Mouse (Mus musculus) ovary, postnatal 36 days (tissue): ENCODE data around the gene Smim20.

Experiments used
- DNase-seq: peaks from one replicate; pipeline ENCODE4 v3.0.0; 2022; ENCODE audit warnings: low spot score, mixed read lengths

Gene Smim20

GRCm38 (mm10) chr5:53266931-53267853 lies at the start of gene Smim20:
Smim20 (plus strand) TSS chr5:53267083.
- DNase-seq, result peak; percentile 88

GRCm38 (mm10) chr5:53225434-53225833 lies 41.4 kb upstream of the Smim20 start:
- no peak for DNase-seq

- DNase-seq, result no peak
These were observed 36.3 kb upstream of the Smim20 start for GRCm38 (mm10) chr5:53230560-53230959.

GRCm38 (mm10) chr5:53235551-53235950 lies 31.3 kb upstream of the Smim20 start:
- DNase-seq, result no peak

GRCm38 (mm10) chr5:53236136-53236535 lies 30.7 kb upstream of the Smim20 start:
- no peak for DNase-seq

GRCm38 (mm10) chr5:53236749-53237148 lies 30.1 kb upstream of the Smim20 start:
- no peak for DNase-seq

- DNase-seq, result no peak
These were observed 28.1 kb upstream of the Smim20 start for GRCm38 (mm10) chr5:53238761-53239160.

GRCm38 (mm10) chr5:53239189-53239588 lies 27.7 kb upstream of the Smim20 start:
- no peak for DNase-seq

- no peak for DNase-seq
These were observed 26.9 kb upstream of the Smim20 start for GRCm38 (mm10) chr5:53239831-53240440.

GRCm38 (mm10) chr5:53241109-53241508 lies 25.8 kb upstream of the Smim20 start:
- DNase-seq, result no peak

- no peak for DNase-seq
These were observed 24.9 kb upstream of the Smim20 start for GRCm38 (mm10) chr5:53241963-53242362.

- DNase-seq, result no peak
These were observed 23.9 kb upstream of the Smim20 start for GRCm38 (mm10) chr5:53242865-53243499.

- DNase-seq, result no peak
These were observed 22.9 kb upstream of the Smim20 start for GRCm38 (mm10) chr5:53243933-53244332.

- DNase-seq, result no peak
These were observed 18.4 kb upstream of the Smim20 start for GRCm38 (mm10) chr5:53248499-53248898.

GRCm38 (mm10) chr5:53249431-53250061 lies 17.3 kb upstream of the Smim20 start:
- DNase-seq, result no peak

- no peak for DNase-seq
These were observed 12.7 kb upstream of the Smim20 start for GRCm38 (mm10) chr5:53254154-53254553.

GRCm38 (mm10) chr5:53254821-53255220 lies 12.1 kb upstream of the Smim20 start:
- DNase-seq, result no peak

- no peak for DNase-seq
These were observed 8.7 kb upstream of the Smim20 start for GRCm38 (mm10) chr5:53258038-53258786.

- no peak for DNase-seq
These were observed 7.0 kb upstream of the Smim20 start for GRCm38 (mm10) chr5:53259894-53260293.

GRCm38 (mm10) chr5:53261999-53262398 lies 4.9 kb upstream of the Smim20 start:
- DNase-seq, result no peak

GRCm38 (mm10) chr5:53264061-53264460 lies 2.8 kb upstream of the Smim20 start:
- no peak for DNase-seq

GRCm38 (mm10) chr5:53265740-53266139 lies 1.1 kb upstream of the Smim20 start:
- no peak for DNase-seq
